Mouse (Mus musculus) kidney, postnatal 36 days (tissue): ENCODE data around the gene Cphx3.
"Not testable (repeated sequence)": the region's sequence is repeated elsewhere in the genome, so short reads cannot be mapped to it uniquely, and the experiment has no call there.

Experiments
- DNase-seq, 2 experiments: peaks; one replicate each; pipeline ENCODE4 v3.0.0; 2021 to 2022; ENCODE audit warnings: mixed read lengths in 2 of 2

Cphx3 gene

DNA sequence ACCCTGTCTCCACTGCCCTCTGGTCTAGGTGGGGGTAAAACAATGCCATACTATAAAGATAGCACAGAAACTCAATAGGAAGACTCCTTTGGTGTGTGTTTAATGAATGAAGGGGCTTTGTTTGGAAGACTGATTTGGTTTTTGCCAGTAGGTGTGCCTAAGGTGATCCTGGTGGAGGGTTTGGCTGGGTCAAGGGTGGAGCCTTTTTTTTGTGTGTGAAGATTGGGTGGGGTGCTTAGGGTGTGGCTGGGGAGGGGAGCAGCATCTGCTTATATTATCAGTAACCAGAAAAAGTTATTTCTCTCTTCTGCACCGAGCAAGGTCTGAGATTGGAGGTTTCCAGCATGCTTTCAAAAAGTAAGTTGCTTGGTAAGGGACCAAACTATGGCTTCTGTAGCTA is at the start of gene Cphx3:
TSS of gene Cphx3 (plus strand) at position 301 of the 400 bp plus-strand sequence.
- not testable (repeated sequence) for DNase-seq

- not testable (repeated sequence) for DNase-seq
Measured at GRCm38 (mm10) chr14:26034364-26034763, 47.7 kb upstream of the Cphx3 start.

- not testable (repeated sequence) for DNase-seq
Measured at GRCm38 (mm10) chr14:26035439-26035838, 46.7 kb upstream of the Cphx3 start.

- DNase-seq: not testable (repeated sequence)
Measured at GRCm38 (mm10) chr14:26042611-26043010, 39.5 kb upstream of the Cphx3 start, which contains the start of gene Gm9780. Gene Gm9780, minus strand, starts transcription at chr14:26042711.

DNA sequence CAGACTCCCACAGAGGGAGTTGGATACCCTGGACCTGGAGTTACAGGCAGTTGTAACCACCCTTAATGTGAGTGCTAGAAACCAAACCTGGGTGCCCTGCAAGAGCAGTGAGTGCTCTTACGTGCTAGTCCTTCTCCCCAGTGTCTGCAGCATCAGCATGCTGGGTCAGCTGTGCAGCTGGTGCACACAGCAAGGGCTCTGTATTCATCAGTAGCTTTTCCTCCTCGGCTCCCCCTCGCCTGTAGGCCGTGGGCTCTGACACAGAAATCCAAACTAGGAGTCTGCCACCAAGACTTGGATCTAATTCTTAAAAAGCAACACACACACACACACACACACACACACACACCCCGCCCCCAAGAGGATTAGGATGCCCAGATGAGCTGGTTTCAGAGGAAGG is 37.1 kb upstream of the Cphx3 start:
- DNase-seq: not testable (repeated sequence)

- not testable (repeated sequence) for DNase-seq
Measured at GRCm38 (mm10) chr14:26047026-26047425, 35.1 kb upstream of the Cphx3 start.

- not testable (repeated sequence) for DNase-seq
Measured at GRCm38 (mm10) chr14:26048767-26049166, 33.3 kb upstream of the Cphx3 start.

DNA sequence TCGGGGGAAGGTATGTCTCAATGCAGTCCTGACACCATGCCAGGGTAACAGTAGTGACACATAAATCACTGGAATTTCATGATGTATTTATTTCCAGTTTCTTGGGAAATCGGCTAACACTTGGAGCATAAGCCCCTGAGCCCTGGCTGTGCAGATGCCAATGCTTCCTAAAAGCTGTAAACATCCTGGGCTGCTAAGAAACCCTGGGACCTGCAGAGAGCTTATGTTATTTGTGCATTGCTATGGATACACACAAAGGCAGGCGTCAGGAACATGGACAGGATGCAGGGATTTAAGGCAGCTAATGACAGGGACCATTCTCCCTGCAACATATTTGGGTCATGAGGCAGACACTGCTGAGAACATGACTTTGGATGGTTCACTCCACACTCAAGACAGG is 23.9 kb upstream of the Cphx3 start:
- not testable (repeated sequence) for DNase-seq

- not testable (repeated sequence) for DNase-seq
Measured at GRCm38 (mm10) chr14:26059362-26059761, 22.7 kb upstream of the Cphx3 start.

GRCm38 (mm10) chr14:26066574-26067324 is 15.3 kb upstream of the Cphx3 start:
- not testable (repeated sequence) for DNase-seq

GRCm38 (mm10) chr14:26067325-26067633 is 14.8 kb upstream of the Cphx3 start, which contains the start of gene Tmem254c:
Gene Tmem254c, minus strand, starts transcription at chr14:26067355.
- DNase-seq: not testable (repeated sequence)

DNA sequence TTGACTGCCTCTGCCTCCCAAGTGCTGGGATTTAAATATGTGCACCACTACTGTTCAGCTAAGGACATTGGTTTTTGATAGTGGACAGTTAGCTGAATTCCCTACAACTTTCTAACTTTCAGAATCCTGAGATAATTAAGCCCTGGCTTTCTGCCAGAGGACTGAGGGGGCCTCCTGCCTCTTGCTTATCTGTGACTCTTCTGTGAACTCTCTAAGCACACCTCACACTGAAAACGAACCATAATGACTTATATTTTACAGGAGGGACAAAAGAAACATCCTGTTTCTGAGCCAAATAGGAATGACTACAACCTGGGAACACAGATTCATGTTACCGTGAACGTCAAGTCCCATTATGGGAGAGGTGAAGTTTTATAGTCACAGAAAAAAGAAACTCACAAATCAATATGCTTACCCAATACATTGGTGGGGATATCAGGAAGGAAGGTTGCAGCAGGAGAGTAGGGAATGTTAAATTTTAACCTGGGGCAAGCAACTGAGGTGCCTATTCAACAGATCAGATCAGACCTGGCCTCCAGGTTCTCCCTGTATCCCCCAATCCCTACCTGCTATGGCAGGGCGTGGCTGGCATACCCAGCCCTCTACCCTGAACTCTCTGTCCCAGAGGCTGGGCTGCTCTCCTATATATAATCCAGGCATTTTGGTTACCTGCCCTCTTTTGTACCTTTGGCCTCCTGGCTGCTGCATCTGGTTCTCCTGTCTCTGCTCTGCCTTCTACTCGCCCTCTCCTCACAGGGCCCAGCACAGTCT is 5.3 kb upstream of the Cphx3 start:
- DNase-seq: not testable (repeated sequence)

DNA sequence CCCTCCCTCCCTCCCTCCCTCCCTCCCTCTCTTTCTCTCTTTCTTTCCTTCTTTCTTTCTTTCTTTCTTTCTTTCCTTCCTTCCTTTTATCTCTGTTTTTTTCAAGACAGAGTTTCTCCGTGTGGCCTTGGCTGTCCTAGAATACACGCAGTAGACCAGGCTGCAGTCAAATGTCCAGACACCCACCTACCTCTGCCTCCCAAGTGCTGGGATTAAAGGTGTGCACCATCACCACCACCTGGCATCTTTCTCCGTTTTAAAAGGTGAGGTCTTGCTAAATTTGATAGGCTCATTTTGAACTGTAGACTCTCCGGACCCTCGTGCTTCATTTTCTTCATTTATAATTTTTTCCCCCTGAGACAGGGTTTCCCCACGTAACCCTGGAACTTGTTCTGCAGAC is 881 bp upstream of the Cphx3 start, which contains the start of gene Cphx2:
TSS of gene Cphx2 (plus strand) at position 301 of the 400 bp plus-strand sequence.
- not testable (repeated sequence) for DNase-seq

- DNase-seq: not testable (repeated sequence)
Measured at GRCm38 (mm10) chr14:26097622-26098021, 15.5 kb downstream of the Cphx3 start.

DNA sequence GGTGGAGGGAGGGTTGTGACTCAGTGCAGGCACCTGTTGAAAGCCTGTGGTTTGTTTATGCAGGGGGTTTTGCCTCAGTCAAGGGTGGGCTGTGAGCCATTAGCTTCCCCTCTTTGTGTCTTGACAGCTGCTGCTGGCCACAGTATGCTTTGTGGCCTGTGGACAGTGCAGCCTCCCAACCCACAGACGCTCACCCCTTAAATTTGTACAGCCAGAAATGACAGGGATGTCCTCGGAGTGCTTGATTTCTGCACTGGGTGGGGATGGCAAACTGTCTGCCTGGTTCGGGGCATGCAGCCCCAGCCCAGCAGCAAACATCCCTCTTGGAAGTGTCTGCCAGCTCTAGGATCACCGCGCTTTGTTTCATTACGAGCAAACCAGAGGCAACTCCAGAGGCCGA is 36.1 kb downstream of the Cphx3 start, which contains the start of gene Duxbl2:
TSS of gene Duxbl2 (plus strand) at position 200 of the 400 bp plus-strand sequence.
- not testable (repeated sequence) for DNase-seq

DNA sequence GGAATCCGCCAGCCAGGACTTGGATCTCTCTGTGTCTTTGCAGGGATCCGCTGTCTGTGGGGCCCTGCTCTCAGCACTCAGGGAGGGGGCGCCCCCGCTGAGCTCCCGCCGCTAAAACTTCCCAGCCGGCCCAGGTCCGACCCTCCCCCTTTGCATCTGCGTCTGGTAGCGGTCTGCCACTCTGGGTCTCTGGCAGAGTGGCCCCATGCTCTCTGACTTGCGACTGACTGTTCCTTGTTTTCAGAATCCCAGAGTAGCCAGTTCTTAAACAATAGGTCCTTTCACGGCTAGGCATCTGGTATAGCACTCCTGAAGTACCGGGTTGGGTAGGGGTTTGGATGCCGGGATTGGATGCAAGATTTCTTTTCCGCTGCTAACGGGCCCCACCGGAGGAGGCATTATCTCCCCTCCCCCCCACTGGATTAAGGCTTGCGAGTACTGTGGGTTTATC is 36.5 kb downstream of the Cphx3 start:
- DNase-seq: not testable (repeated sequence)

- not testable (repeated sequence) for DNase-seq
Measured at GRCm38 (mm10) chr14:26119095-26119494, 37.0 kb downstream of the Cphx3 start.

- DNase-seq: not testable (repeated sequence)
Measured at GRCm38 (mm10) chr14:26147095-26147494, 65.0 kb downstream of the Cphx3 start.

- DNase-seq: not testable (repeated sequence)
Measured at GRCm38 (mm10) chr14:26156032-26156431, 73.9 kb downstream of the Cphx3 start.

- DNase-seq: not testable (repeated sequence)
Measured at GRCm38 (mm10) chr14:26161156-26161555, 79.1 kb downstream of the Cphx3 start.

GRCm38 (mm10) chr14:26162423-26162822 is 80.3 kb downstream of the Cphx3 start:
- not testable (repeated sequence) for DNase-seq

DNA sequence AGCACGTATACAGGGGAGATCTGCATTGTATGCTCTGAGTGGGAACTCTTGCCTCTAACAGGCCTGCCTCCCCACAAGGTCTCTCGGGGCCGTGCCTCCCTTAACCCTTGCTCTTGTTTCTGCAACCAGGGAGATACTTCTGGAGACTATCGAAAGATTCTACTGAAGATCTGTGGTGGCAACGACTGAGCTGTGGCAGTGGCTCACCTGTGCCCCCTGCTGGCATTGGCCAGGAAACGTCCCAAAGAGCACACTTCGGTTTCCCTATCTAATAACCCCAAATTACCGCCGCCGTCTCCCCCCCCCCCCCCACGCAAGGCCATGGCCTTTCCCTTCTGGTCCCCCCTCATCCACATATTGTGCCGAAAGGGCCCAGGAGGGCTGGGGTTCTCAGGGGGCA is 83.2 kb downstream of the Cphx3 start:
- not testable (repeated sequence) for DNase-seq

GRCm38 (mm10) chr14:26173955-26174354 is 91.9 kb downstream of the Cphx3 start:
- DNase-seq: not testable (repeated sequence)
